Mouse (Mus musculus): ENCODE data around the gene Gm29289. TPM values are rescaled to one million over a fixed set of nuclear protein-coding genes. Genes with fewer than 3 reads are reported as not detected.

Gm29289 gene
- polyA plus RNA-seq (2017; shearing (Covaris generic)), result not detected

GRCm38 (mm10) chrY:2932282-2932681 lies at the start of gene Gm29289:
TSS of gene Gm29289 (plus strand) at chrY:2932582.

GRCm38 (mm10) chrY:2900689-2901088 lies 31.7 kb upstream of the Gm29289 start, which contains the start of gene Gm10352:
TSS of gene Gm10352 (plus strand) at chrY:2900989.

Other genes starting within 250 kb of the Gm29289 start
- gene H2al2b, start 211.9 kb upstream of the Gm29289 start, polyA plus RNA-seq (2017; shearing (Covaris generic)), result not detected
- gene Gm4064, start 136.4 kb upstream of the Gm29289 start, polyA plus RNA-seq (2017; shearing (Covaris generic)), result not detected
- gene Rbmy, start 101.9 kb upstream of the Gm29289 start, polyA plus RNA-seq (2017; shearing (Covaris generic)), result not detected
- gene Gm10256, start 101.9 kb upstream of the Gm29289 start, polyA plus RNA-seq (2017; shearing (Covaris generic)), result not detected
- not detected for gene Gm10352, start 31.6 kb upstream of the Gm29289 start, polyA plus RNA-seq (2017; shearing (Covaris generic))